Mouse (Mus musculus) ES-E14 (cell line): ENCODE results near the gene Chd9. TPM values are rescaled to one million over a fixed set of nuclear protein-coding genes. Genes with fewer than 3 reads are reported as not detected.

Experiments used
- DNase-seq: peaks from one replicate; pipeline ENCODE4 v3.0.0-alpha.2; 2013; ENCODE audit warnings: low read depth, low spot score
- H3K27ac ChIP-seq: 2 replicates; pipeline ENCODE4 v1.5.1; 2012; ENCODE audit warnings: low read depth, mild to moderate bottlenecking, low read length, moderate library complexity, mixed read lengths; ENCODE audit not compliant: poor library complexity, insufficient read depth, severe bottlenecking
- H3K36me3 ChIP-seq: 2 replicates; pipeline ENCODE4 v1.6.1; 2012; ENCODE audit warnings: mild to moderate bottlenecking, low read length, moderate library complexity, mixed read lengths; ENCODE audit not compliant: control insufficient read depth, poor library complexity, insufficient read depth, severe bottlenecking
- H3K4me1 ChIP-seq, 2 experiments: fragments of 150-350 bp in 1 of 2; sonication (generic) in 1 of 2; 2 replicates each; pipeline ENCODE4 v1.6.1; 2012; ENCODE audit warnings: low read length in 2 of 2, mild to moderate bottlenecking in 1 of 2, mixed read lengths in 1 of 2; ENCODE audit not compliant: control insufficient read depth in 2 of 2, insufficient read depth in 2 of 2, poor library complexity in 1 of 2
- H3K4me3 ChIP-seq, 2 experiments: fragments of 150-350 bp in 1 of 2; sonication (generic) in 1 of 2; 2 replicates each; pipeline ENCODE4 v1.5.1; 2012; ENCODE audit warnings: low read length in 2 of 2, low read depth in 1 of 2, mild to moderate bottlenecking in 1 of 2, mixed read lengths in 1 of 2; ENCODE audit not compliant: insufficient read depth in 1 of 2, poor library complexity in 1 of 2, severe bottlenecking in 1 of 2
- H3K9ac ChIP-seq: 2 replicates; pipeline ENCODE4 v1.6.1; 2012; ENCODE audit warnings: low read depth, mild to moderate bottlenecking, low read length, mixed read lengths; ENCODE audit not compliant: poor library complexity, insufficient read depth, severe bottlenecking
- H3K9me3 ChIP-seq: fragments of 150-350 bp; sonication (generic); 2 replicates; pipeline ENCODE4 v1.6.1; 2012; ENCODE audit warnings: low read depth, mild to moderate bottlenecking, low read length; ENCODE audit not compliant: control insufficient read depth, insufficient read depth
- CHD2 ChIP-seq: IDR thresholded peaks from 2 replicates; pipeline ENCODE4 v1.6.1; 2014; ENCODE audit warnings: mild to moderate bottlenecking, low read depth, low read length, inconsistent platforms
- HCFC1 ChIP-seq: IDR thresholded peaks from 2 replicates; pipeline ENCODE4 v1.6.1; 2012; ENCODE audit warnings: low read length, inconsistent platforms, borderline replicate concordance; ENCODE audit not compliant: insufficient read depth
- MAFK ChIP-seq: IDR thresholded peaks from 2 replicates; pipeline ENCODE4 v1.6.1; 2014; ENCODE audit warnings: mild to moderate bottlenecking, low read depth, low read length, inconsistent platforms; ENCODE audit not compliant: insufficient read depth
- ZC3H11A ChIP-seq: IDR thresholded peaks from 2 replicates; pipeline ENCODE4 v1.6.1; 2012; ENCODE audit warnings: low read depth, mild to moderate bottlenecking, inconsistent platforms, low read length, borderline replicate concordance
- ZNF384 ChIP-seq: IDR thresholded peaks from 2 replicates; pipeline ENCODE4 v1.6.1; 2012; ENCODE audit warnings: low read depth, low read length, inconsistent platforms
- in situ Hi-C, 2 experiments: fragments of 600-800 bp; cut with MboI; formaldehyde crosslinking; loops; one replicate each; pipeline ENCODE4 v1.15.1; 2025; ENCODE audit warnings: low sequenced_read_pairs in 2 of 2, inconsistent platforms in 1 of 2; ENCODE audit not compliant: unreplicated experiment in 2 of 2
- total RNA-seq: library from RNA; depleted of rRNA; stranded (reverse); fragments of 300-350 nt; gene quantifications from 2 replicates; pipeline ENCODE4 v1.2.3, GENCODE M21; 2012

Gene Chd9
- total RNA-seq, 1 experiment, result 32.4 TPM

GRCm38 (mm10) chr8:90907516-90907847 lies 79.3 kb downstream of the Chd9 start:
- Histone ChIP-seq H3K4me1 (peaks cover 2 to 28% of the 10 kb centered on the region in 2 experiments), H3K9me3 (no peaks in the 10 kb centered on the region), H3K4me3 (peak overlapping the region; percentile 91 to 93), H3K9ac (peak overlapping the region; percentile 78), H3K36me3 (no peaks in the 10 kb centered on the region), H3K27ac (peak overlapping the region; percentile 91)
- in situ Hi-C loops, result no loop called here
- no peak for DNase-seq
- no peak for TF ChIP-seq ZNF384
- TF ChIP-seq ZC3H11A, result no peak
- no peak for TF ChIP-seq MAFK
- no peak for TF ChIP-seq HCFC1
- TF ChIP-seq CHD2, result no peak

- in situ Hi-C loops, result no loop called here
- Histone ChIP-seq H3K4me3 (peak overlapping the region; percentile 91 to 93), H3K4me1 (peaks cover 2 to 28% of the 10 kb centered on the region in 2 experiments), H3K9ac (peak overlapping the region; percentile 78), H3K36me3 (no peaks in the 10 kb centered on the region), H3K27ac (peak overlapping the region; percentile 91), H3K9me3 (no peaks in the 10 kb centered on the region)
- no peak for TF ChIP-seq CHD2
- no peak for TF ChIP-seq ZC3H11A
- TF ChIP-seq MAFK, result no peak
- TF ChIP-seq HCFC1, result no peak
- TF ChIP-seq ZNF384, result no peak
- DNase-seq, result peak; percentile 64
Measured at GRCm38 (mm10) chr8:90907848-90908551, 79.8 kb downstream of the Chd9 start.

GRCm38 (mm10) chr8:90908580-90909471 lies 80.7 kb downstream of the Chd9 start:
- in situ Hi-C loops, result no loop called here
- peaks cover 2 to 24% of the 10 kb centered on the region in 2 experiments for H3K4me1 ChIP-seq
- DNase-seq, result no peak

GRCm38 (mm10) chr8:90923158-90923905 lies 95.2 kb downstream of the Chd9 start:
- Histone ChIP-seq H3K4me1 (no peaks in the 10 kb centered on the region), H3K9ac (no peak overlapping the region), H3K4me3 (no peak overlapping the region), H3K27ac (no peak overlapping the region), H3K9me3 (no peaks in the 10 kb centered on the region), H3K36me3 (0 out of 2 replicates have a peak, but pooled peaks cover 2% of the 10 kb centered on the region)
- no peak for DNase-seq
- in situ Hi-C loops, result no loop called here
- TF ChIP-seq ZC3H11A (no peak), CHD2 (no peak), HCFC1 (no peak), MAFK (no peak), ZNF384 (no peak)

More at GRCm38 (mm10) chr8:90908580-90909471, 80.7 kb downstream of the Chd9 start:
- Histone ChIP-seq H3K36me3 (no peaks in the 10 kb centered on the region), H3K27ac (peak overlapping the region; percentile 91), H3K9ac (peak overlapping the region; percentile 83), H3K4me3 (peak overlapping the region; percentile 91 to 93), H3K9me3 (no peaks in the 10 kb centered on the region)
- 0 out of 2 replicates have a peak, but pooled peaks have one; percentile 7 for TF ChIP-seq HCFC1
- no peak for TF ChIP-seq MAFK
